Mouse (Mus musculus) lung, postnatal 4 days (tissue): ENCODE results near the gene Mrgpre.

Experiments used
- DNase-seq, 2 experiments: peaks; one replicate each; pipeline ENCODE4 v3.0.0; 2021

The Mrgpre gene

DNA sequence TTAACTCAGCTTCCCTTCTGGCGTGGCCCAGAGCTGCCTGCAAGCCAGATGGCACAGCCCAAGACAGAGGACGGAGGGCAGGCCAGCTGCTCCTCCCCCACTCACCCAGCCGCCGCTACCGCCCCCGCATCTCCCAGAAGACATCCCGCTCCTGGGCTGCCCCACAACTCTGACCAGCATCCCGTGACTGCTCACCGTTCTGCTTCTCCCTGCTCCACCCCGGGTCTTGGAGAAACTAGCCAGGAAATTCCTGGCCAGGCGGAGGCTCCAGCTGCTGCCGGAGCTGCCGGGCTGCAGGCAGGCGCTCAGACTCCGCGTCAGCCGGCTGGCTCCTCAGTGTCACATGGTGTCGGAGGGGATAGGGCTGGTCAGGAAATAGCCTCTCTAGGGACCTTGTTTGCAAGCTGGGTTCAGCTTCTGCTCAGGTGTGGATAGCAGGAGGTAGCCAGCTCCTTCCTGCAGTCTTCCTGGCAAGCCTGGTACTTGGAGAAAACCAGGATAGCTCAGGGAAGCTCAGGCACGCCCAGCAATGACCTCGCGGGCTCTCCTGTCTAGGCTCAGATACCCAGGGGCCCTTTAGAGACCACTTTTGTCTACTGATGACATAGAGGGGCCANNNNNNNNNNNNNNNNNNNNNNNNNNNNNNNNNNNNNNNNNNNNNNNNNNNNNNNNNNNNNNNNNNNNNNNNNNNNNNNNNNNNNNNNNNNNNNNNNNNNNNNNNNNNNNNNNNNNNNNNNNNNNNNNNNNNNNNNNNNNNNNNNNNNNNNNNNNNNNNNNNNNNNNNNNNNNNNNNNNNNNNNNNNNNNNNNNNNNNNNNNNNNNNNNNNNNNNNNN, at the start of gene Mrgpre:
Mrgpre (minus strand) TSS at position 505 of the 834 bp plus-strand sequence.
- peak; percentile 84 to 90 for DNase-seq

- DNase-seq: no peak
Measured at GRCm38 (mm10) chr7:143833581-143834190, 49.4 kb upstream of the Mrgpre start.

DNA sequence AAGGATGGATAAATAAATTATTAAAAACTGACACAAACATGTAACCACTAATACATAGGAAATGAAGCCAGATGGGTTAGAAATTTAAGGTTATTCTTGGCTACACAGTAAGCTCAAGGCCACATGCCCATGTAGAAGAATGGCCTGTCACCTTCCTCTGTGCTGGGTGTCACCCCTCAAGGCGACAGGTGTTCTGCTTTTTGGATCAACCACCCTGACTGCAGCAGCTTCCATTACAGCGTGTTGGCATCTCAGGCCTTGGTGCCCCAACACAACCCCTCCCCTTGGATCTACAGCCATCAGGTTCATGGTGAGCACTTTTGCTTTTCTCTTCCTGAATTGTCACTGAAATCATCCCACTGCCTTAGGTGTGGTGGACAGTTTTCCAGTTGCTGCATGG, 48.3 kb upstream of the Mrgpre start:
- DNase-seq: no peak

DNA sequence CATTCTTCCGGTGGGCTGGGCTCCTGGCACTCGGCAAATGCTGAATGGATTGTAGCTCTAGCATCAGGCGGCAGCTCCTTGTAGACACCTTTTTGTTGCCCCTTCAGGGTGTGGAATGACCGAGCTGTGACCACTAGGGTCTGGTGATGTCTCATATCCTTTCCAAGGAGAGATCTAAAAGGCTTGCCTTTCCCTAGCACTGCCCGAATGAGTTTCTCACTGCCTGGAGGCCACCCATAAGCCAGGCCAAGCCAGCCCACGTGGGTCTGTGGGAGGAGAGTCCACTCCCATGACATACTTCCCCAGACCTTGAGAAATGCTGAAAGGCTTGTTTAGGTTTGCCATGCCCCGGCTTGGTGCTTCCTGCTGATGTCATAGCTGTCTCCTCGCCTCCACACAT, 47.9 kb upstream of the Mrgpre start:
- DNase-seq: peak in 1 of 2 experiments; percentile 43

GRCm38 (mm10) chr7:143830399-143830798, 46.1 kb upstream of the Mrgpre start:
- no peak for DNase-seq

GRCm38 (mm10) chr7:143829504-143830331, 45.4 kb upstream of the Mrgpre start:
- peak; percentile 96 to 97 for DNase-seq

GRCm38 (mm10) chr7:143826985-143827384, 42.7 kb upstream of the Mrgpre start:
- no peak for DNase-seq

- no peak for DNase-seq
Measured at GRCm38 (mm10) chr7:143823266-143823605, 38.9 kb upstream of the Mrgpre start.

- peak; percentile 99 to 100 for DNase-seq
Measured at GRCm38 (mm10) chr7:143822375-143823265, 38.3 kb upstream of the Mrgpre start, which contains the start of the genes Nadsyn1 and Dhcr7. Nadsyn1 (minus strand) TSS chr7:143822849. Dhcr7 (plus strand) TSS chr7:143823145.

DNA sequence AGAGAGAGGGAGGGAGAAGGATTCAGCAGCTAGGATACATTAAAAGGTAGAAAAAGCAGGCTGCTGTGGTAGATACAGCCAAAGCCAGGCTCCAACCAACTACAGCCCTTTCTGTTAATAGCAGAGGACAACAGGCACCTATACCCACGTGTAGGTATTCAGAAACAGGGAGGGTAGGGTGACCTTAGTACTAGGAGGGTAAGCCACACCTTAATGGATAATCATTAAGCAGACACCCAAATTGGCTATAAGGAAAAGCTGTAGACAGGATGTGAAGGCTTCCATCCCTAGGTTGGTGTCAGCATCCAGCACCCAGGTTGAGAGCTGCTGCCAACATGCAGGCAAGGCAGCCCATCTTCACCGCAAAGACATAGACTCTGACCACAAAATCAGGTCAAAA, 36.9 kb upstream of the Mrgpre start:
- DNase-seq: no peak

GRCm38 (mm10) chr7:143819201-143819600, 34.9 kb upstream of the Mrgpre start:
- no peak for DNase-seq

GRCm38 (mm10) chr7:143808909-143809308, 24.6 kb upstream of the Mrgpre start:
- peak in 1 of 2 experiments; percentile 39 for DNase-seq

DNA sequence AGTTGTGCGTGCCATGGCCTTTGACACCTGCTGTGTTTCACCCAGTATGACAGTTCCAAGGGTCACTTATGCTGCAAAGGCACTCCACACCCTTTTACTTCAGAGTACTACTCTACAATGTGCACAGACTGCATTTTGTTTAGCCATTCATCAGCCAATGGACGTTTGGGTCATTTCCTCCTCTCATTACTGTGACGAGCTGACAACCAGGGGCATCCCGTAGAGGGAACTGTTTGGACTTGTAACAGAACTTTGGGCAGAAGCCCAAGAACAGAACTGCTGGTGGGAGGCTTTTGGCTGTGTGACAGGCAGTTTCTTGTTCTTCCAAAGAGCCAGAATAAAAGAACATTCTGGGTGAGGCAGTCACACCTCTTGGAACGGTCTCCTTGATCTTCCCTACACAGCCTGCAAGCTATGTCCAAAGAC, 20.9 kb upstream of the Mrgpre start:
- DNase-seq: peak in 1 of 2 experiments; percentile 23

GRCm38 (mm10) chr7:143801195-143802065, 17.1 kb upstream of the Mrgpre start:
- no peak for DNase-seq

DNA sequence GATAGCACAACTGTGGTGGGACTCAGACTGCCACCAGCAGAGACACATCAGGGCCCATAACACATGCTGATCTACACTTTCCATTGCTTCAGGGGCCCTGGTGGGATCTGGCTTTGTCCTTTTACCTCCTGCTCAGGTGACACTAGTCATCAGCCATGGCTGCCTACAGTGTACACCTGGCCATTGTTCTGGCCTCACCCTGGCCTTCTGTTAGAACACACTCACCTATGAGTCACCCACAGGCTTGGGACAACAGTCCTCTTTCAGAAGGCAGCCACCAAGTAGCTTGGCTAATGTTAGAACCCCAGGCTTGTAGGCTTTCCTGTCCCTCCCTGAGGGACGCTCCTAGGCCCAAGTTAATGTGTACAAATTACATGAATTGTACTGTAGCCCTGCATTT, 16.5 kb upstream of the Mrgpre start:
- DNase-seq: no peak

DNA sequence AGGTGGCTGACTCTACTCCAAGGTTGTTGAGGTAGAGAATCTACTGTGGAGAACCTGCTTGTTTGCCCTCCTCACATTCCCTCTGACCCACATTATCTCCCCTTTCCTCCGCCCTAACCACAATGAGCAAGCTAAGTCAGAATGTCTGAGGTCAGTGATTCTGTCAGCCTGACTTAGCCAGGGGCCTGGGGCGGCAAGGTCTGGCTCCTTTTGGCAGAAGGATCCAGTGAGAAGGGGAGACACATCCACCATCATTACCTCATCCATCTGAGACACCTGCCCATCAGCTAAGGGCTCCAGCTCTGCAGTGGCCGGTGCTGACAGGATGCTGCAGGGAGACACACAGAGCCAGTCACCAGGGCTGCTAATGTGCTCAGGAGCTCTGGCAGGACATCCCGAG, 14.5 kb upstream of the Mrgpre start:
- DNase-seq: no peak

GRCm38 (mm10) chr7:143793121-143793520, 8.8 kb upstream of the Mrgpre start:
- DNase-seq: peak; percentile 53 to 62

DNA sequence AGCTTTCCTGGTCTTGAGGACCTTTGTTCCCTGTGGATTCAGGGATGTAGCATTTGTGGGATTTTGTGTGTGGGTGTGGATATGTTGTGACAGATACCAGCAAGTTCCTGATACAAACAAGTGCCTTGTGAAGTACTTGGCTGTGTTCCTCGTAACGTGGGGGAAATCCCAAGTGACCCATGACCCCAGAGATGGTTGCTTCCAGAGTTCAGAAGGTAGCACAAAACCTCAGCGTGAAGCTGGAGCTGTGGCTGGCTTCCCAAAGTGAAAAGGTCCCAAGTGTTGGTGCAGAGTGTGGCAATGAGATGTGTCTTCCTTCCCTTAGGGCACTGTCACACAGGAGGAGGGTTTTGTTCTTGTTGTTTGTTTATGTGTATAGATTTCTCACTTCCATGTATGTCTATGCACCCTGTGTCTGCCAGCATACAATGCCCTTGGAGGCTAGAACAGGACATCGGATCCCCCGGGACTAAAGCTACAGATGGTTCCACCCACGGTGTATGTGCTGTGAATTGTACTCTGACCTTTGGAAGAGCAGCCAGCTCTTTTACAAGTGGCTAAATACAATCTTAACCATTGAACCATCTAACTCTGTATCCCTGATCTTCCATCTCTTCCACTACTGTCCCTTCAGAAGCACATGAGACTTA, 8.2 kb upstream of the Mrgpre start:
- no peak for DNase-seq

- peak in 1 of 2 experiments; percentile 30 for DNase-seq
Measured at GRCm38 (mm10) chr7:143783378-143783995, 813 bp downstream of the Mrgpre start.

DNA sequence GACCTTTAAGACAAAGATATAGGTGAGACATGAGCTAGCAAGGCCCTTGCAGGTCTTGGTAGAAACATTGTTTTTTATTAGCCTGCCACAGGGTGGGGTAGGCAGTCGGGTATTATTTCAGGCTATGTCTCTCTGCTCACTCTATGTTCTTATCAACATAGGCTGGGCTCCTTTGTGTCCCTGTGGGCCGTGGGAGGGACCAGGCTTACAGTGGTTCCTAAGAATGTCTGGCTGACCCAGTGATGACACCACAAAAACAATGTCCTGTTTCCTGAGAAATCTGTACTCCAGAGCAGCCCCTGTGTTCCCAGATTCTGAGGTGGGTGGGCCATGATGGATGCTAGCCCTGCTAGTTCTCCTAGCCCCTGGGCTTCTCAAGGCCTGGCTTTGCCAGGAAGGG, 6.9 kb downstream of the Mrgpre start:
- DNase-seq: no peak
